Mouse (Mus musculus) lung, postnatal 0 days (tissue): ENCODE data around the gene Gm26620.

ENCODE experiments used
- CTCF ChIP-seq: IDR thresholded peaks from 2 replicates; pipeline ENCODE4 v1.5.1; 2016; ENCODE audit warnings: antibody characterized with exemption, mild to moderate bottlenecking
- EP300 ChIP-seq: IDR thresholded peaks from 2 replicates; pipeline ENCODE4 v1.6.1; 2016; ENCODE audit warnings: antibody characterized with exemption, mild to moderate bottlenecking, control low read depth

DNA sequence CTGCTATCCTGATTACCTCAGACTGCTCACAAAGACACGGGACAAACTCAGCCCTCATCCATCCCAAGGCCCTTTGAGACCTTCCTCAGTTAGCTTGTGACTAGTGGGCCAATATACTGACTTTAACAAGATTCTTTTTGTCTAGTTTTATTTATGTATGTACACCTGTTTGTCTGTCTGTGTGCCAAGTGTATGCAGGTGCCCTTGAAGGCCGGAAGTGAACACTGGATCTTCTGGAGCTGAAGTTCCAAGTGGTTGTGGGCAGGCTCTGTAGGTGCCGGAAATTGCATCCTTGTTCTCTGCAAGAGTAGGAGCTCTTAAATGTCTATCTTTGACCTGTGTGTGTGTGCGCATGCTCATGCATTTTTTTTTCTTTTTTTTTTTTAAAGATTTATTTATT lies 44.4 kb downstream of the Gm26620 start:
- TF ChIP-seq CTCF (no peak), EP300 (no peak)
